Mouse (Mus musculus) heart, embryonic 15.5 days (tissue): ENCODE measurements around the gene Foxg1. TPM values are rescaled to one million over a fixed set of nuclear protein-coding genes. Genes with fewer than 3 reads are reported as not detected.

ENCODE experiments used
- ATAC-seq: fragments of 200-750 bp; cut with Nextera tagmentation; replicated peaks from 2 replicates; pipeline ENCODE4 v1.8.0; 2017; ENCODE audit warnings: low read depth, moderate TSS enrichment; ENCODE audit not compliant: insufficient number of reproducible peaks, insufficient read depth, low FRiP score
- H3K27ac ChIP-seq: fragments of 300-500 bp; sonication (generic); 2 replicates; pipeline ENCODE4 v1.5.1; 2015; ENCODE audit warnings: mild to moderate bottlenecking, inconsistent platforms
- H3K27me3 ChIP-seq: fragments of 300-500 bp; sonication (generic); 2 replicates; pipeline ENCODE4 v1.6.1; 2015; ENCODE audit warnings: inconsistent platforms
- H3K36me3 ChIP-seq: fragments of 300-500 bp; sonication (generic); 2 replicates; pipeline ENCODE4 v1.6.1; 2015; ENCODE audit warnings: mild to moderate bottlenecking, inconsistent platforms
- H3K4me1 ChIP-seq: fragments of 300-500 bp; sonication (generic); replicated peaks from 2 replicates; pipeline ENCODE4 v1.6.1; 2015; ENCODE audit warnings: inconsistent platforms
- H3K4me2 ChIP-seq: fragments of 300-500 bp; sonication (generic); 2 replicates; pipeline ENCODE4 v1.6.1; 2015; ENCODE audit warnings: inconsistent platforms, mild to moderate bottlenecking, moderate library complexity
- H3K4me3 ChIP-seq: fragments of 300-500 bp; sonication (generic); 2 replicates; pipeline ENCODE4 v1.5.1; 2015; ENCODE audit warnings: mild to moderate bottlenecking, inconsistent platforms
- H3K9ac ChIP-seq: fragments of 300-500 bp; sonication (generic); 2 replicates; pipeline ENCODE4 v1.6.1; 2015; ENCODE audit warnings: mild to moderate bottlenecking, inconsistent platforms
- H3K9me3 ChIP-seq: fragments of 300-500 bp; sonication (generic); replicated peaks from 2 replicates; pipeline ENCODE4 v1.6.1; 2016; ENCODE audit warnings: inconsistent platforms
- WGBS: fragments of 180-500 bp; shearing (Covaris S2); methylation state at CpG from one replicate; pipeline ENCODE4 v1.1.7; 2015; ENCODE audit warnings: mixed read lengths; 5-methylcytosine and 5-hydroxymethylcytosine counted together
- polyA plus RNA-seq: library from polyadenylated mRNA; unstranded; fragments of >200 nt; fragmentation: Nextera tagmentation; extraction: Ambion mirVana; gene quantifications from 2 replicates; pipeline ENCODE4 v1.2.1, GENCODE M21; 2015

Foxg1 gene
- polyA plus RNA-seq, 1 experiment from 2014 or later = not detected

DNA sequence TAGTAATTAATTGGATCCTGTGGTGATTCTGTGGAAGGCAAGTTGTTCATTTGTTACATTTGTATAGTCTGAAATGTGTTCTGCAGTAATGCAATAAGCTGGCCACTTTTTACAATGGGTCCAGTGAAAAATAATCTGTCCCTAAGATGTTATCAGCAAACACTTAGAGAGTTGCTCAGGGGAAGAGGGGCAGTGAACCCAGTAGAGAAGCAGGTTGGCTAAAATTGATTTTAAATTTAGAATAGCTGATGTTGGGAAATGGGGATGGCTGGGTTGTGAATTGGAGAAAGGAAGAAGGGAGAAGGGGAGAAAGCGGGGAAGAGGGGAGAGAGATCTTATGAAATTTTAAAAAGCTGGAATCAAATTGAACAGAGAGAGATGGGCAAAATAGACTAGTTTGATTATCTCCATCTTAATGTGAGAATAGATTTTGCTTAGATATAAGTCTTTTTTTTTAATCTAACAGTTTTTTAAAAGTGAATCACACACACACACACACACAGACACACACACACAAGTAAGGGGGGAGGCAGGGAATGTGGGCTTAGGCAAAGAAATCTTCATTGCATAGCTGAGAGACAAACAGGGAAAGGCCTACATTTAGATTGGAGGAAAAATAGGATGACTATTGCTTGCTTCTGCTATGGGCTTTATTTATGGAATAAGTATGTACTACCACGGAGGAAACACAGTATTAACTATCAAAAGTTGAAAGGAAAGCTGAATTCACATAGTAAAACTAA, 5.6 kb downstream of the Foxg1 start:
- Histone ChIP-seq H3K36me3 (no peaks in the 10 kb centered on the region), H3K4me3 (no peak overlapping the region), H3K27me3 (peaks cover 84% of the 10 kb centered on the region), H3K4me2 (no peak overlapping the region), H3K9ac (no peak overlapping the region), H3K4me1 (peaks cover 19% of the 10 kb centered on the region), H3K27ac (no peak overlapping the region), H3K9me3 (peaks cover 6% of the 10 kb centered on the region; the same call in 1 of the 2 replicates)
- no peak for ATAC-seq
- WGBS = 8% methylated on average over 2 of the region's 2 CpGs

DNA sequence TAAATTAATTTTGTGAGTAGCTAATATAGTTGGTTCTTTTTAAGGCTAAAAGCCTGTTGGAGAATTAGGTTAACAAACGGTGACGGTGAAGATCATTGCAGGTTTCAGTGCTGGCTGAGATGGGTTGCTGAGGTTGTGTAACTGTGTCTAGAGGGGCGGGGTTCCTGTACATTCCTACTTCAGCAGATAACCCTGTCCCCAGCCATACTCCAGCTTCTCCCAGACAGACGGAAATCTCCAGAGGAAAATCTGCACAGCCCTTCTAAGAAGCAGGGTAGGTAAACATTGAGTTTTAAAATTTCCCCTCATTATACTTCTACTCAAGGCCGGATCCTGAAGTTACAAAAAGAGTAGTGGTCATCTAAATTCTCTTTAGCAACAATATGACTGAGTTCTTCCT, 7.2 kb downstream of the Foxg1 start:
- peaks cover 6% of the 10 kb centered on the region; the same call in 1 of the 2 replicates for H3K9me3 ChIP-seq
- H3K4me1 ChIP-seq = peaks cover 6% of the 10 kb centered on the region
- peaks cover 82% of the 10 kb centered on the region for H3K27me3 ChIP-seq
- 4% methylated on average over 5 of the region's 5 CpGs for WGBS
- no peaks in the 10 kb centered on the region for H3K36me3 ChIP-seq
- no peak overlapping the region for H3K4me3 ChIP-seq
- H3K9ac ChIP-seq = no peak overlapping the region
- no peak overlapping the region for H3K4me2 ChIP-seq
- H3K27ac ChIP-seq = no peak overlapping the region
- no peak for ATAC-seq

DNA sequence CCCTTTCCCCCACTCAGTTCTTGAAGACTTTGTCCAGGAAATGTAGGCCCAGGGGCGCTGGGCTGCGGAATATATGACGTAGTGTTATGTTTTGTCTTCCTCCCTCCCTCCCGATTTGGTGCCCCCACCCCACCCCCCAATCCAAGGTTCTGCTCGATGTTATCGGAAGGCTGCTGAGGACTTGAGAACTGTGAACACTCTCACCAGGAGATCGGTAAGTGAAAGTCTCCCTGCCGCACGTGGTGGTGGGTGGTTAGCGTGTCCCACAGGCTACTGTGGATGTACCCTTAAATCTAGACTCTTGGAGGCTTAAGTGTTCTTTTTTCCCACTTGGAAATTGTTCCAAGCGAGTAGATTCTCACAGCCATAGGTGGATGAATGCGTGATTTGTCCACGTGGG, 7.8 kb downstream of the Foxg1 start:
- 5% methylated on average over 13 of the region's 13 CpGs for WGBS
- Histone ChIP-seq H3K36me3 (no peaks in the 10 kb centered on the region), H3K27me3 (peaks cover 82% of the 10 kb centered on the region)

DNA sequence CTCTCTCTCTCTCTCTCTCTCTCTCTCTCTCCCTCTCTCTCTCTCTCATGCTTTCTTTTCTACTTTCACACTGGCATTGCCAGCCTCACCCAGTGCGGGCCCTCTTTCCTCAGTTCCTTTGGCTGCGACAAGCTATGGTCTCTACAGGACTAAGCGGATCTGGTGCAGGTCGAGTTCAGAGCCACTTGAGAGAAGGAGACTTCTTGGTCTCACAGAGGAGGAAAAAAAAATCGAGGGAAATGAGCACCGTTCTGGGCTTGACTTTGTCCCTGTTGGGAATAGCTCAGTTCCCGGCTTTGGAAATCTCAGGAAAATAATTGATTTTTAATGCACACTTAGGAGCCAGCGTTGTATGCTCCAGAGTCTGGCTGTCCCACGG, 8.5 kb downstream of the Foxg1 start:
- H3K4me2 ChIP-seq = peak overlapping the region; percentile 49; the same call in 1 of the 2 replicates
- peaks cover 6% of the 10 kb centered on the region for H3K4me1 ChIP-seq
- no peak overlapping the region for H3K27ac ChIP-seq
- no peaks in the 10 kb centered on the region for H3K36me3 ChIP-seq
- H3K9ac ChIP-seq = no peak overlapping the region
- ATAC-seq = no peak
- H3K9me3 ChIP-seq = no peaks in the 10 kb centered on the region
- WGBS = 2% methylated on average over 9 of the region's 9 CpGs
- peaks cover 80% of the 10 kb centered on the region for H3K27me3 ChIP-seq
- H3K4me3 ChIP-seq = peak overlapping the region; percentile 31

More for the DNA sequence above, 7.8 kb downstream of the Foxg1 start:
- H3K9me3 ChIP-seq = peaks cover 2% of the 10 kb centered on the region; the same call in 1 of the 2 replicates
- no peak for ATAC-seq
- peaks cover 6% of the 10 kb centered on the region for H3K4me1 ChIP-seq
- H3K9ac ChIP-seq = no peak overlapping the region
- no peak overlapping the region for H3K4me3 ChIP-seq
- no peak overlapping the region for H3K27ac ChIP-seq
- no peak overlapping the region for H3K4me2 ChIP-seq

DNA sequence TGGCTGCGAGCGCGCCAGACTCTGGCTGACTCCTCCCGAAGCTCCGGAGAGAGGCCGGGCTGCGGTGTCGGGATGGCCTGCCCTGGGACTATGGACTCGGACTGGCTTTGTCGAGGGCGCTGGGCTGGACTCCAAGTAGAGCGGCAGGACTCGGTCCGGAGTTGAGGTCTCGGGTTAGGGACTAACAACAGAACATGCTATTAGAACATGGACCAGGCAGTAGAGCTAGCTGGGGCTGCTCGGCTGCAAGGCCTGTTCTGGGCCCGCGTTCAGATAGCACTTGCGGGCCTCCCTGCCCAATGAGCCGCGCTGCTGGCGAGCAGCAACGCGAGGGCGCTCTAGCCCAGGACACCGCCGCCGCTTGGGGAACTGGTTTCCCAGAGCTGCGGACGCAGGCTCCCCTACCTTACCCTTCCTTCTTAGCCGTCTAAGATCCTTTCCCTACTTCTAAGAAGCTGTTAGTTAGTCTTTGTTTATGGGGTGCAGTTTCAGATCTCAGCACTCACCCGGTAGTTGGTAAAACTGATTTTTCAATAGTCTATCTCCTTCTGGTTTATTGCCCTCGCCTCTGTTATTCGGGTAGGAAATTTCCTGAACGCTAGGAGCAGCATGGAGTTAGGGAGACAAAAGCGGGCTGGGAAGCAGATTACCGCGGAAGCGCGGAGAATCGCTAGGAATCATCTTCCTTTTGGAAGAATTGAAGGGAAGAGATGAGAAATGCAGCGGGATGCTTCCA, 9.0 kb downstream of the Foxg1 start:
- no peak overlapping the region for H3K27ac ChIP-seq
- under 1% methylated on average over 42 of the region's 42 CpGs for WGBS
- peak overlapping the region; percentile 49 for H3K4me2 ChIP-seq
- H3K9me3 ChIP-seq = no peaks in the 10 kb centered on the region
- H3K27me3 ChIP-seq = peaks cover 78% of the 10 kb centered on the region
- peaks cover 6% of the 10 kb centered on the region for H3K4me1 ChIP-seq
- peak overlapping the region; percentile 31 for H3K4me3 ChIP-seq
- ATAC-seq = peak; percentile 58; the same call in 1 of the 2 replicates
- no peak overlapping the region for H3K9ac ChIP-seq
- H3K36me3 ChIP-seq = no peaks in the 10 kb centered on the region

DNA sequence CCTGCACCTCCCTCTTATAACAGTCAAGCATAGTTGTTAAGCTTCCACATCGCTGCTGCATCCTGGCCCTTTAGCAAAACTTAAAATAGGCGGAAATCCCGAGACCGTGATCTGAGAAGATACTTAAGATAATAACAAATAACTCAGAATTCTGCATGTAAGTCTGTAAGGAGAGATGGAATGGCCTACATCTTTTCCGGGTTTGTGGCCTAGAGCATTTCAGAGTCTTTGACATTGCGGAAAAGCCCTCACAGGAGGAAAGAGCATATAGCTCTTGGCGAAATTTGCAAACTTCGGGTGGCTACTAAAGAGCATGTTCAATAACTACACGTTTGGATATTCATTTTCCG, 9.6 kb downstream of the Foxg1 start:
- H3K9me3 ChIP-seq = no peaks in the 10 kb centered on the region
- H3K36me3 ChIP-seq = no peaks in the 10 kb centered on the region
- no peak for ATAC-seq
- peaks cover 78% of the 10 kb centered on the region for H3K27me3 ChIP-seq
- no peak overlapping the region for H3K9ac ChIP-seq
- no peak overlapping the region for H3K27ac ChIP-seq
- peak overlapping the region; percentile 31 for H3K4me3 ChIP-seq
- peaks cover 6% of the 10 kb centered on the region for H3K4me1 ChIP-seq
- WGBS = 6% methylated on average over 10 of the region's 10 CpGs
- H3K4me2 ChIP-seq = peak overlapping the region; percentile 49; the same call in 1 of the 2 replicates

DNA sequence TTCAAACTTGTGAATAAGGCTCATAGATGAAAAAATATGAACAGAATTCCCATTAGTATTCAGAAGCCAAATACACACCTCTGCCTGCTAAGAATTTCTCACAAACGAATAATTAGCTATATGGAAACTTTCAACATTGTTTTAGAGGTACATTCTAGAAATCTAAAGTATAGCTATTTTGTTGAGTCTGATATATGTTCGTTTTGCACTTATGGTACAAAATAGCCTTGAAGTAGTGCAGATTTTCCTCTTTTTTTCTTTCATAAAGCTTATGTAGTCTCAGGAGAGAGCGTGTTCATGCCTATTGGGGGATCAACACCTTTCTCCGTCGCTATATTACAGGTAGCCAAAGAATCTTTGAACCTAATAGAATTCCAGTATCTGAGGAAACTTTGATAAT, 10.4 kb downstream of the Foxg1 start:
- H3K9me3 ChIP-seq = no peaks in the 10 kb centered on the region
- H3K36me3 ChIP-seq = no peaks in the 10 kb centered on the region
- ATAC-seq = no peak
- H3K4me2 ChIP-seq = no peak overlapping the region
- 8% methylated on average over 5 of the region's 5 CpGs for WGBS
- H3K4me1 ChIP-seq = peaks cover 6% of the 10 kb centered on the region
- peaks cover 83% of the 10 kb centered on the region for H3K27me3 ChIP-seq
- no peak overlapping the region for H3K4me3 ChIP-seq
- H3K9ac ChIP-seq = no peak overlapping the region
- no peak overlapping the region for H3K27ac ChIP-seq

DNA sequence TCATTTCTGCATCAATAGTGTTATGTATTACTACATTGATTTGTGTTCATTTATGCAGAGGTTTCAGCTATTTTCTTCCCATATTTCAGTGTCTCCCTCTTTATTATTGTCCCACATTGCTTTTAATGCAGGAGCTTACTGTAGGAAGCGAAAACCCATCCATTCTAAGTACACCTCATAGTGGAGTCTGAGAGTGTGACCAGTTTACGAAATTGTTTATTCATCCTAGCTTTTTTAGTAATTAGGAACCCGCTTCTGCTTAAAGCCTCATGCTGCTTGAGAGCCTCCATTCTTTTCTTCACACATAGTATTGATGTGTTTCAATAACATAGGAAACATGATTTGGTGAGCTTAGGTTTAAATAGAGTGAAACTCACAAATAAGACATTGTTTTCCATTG, 11.2 kb downstream of the Foxg1 start:
- WGBS = 19% methylated on average over 3 of the region's 3 CpGs
- no peaks in the 10 kb centered on the region for H3K36me3 ChIP-seq
- no peak overlapping the region for H3K27ac ChIP-seq
- H3K4me2 ChIP-seq = no peak overlapping the region
- no peak overlapping the region for H3K4me3 ChIP-seq
- no peak overlapping the region for H3K9ac ChIP-seq
- no peak for ATAC-seq
- H3K27me3 ChIP-seq = peaks cover 85% of the 10 kb centered on the region
- H3K9me3 ChIP-seq = no peaks in the 10 kb centered on the region
- H3K4me1 ChIP-seq = peaks cover 6% of the 10 kb centered on the region

DNA sequence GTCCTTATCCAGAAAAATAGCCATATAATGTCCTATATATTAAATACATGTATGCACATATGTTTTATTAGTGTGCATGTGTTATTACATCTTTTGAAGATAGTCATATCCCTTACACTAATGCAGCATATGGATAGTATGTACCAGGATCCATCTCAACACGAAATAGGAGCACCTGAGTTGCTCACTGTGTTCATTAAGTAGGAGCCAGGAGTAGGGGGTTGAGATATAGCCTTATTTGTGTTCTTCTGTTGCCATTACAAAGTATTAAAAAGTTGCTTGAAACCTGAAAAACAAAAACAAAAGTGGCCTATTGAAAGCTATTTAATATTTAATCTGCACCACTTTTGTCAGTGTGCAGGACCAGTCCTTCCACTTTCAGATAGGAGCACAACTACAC, 11.7 kb downstream of the Foxg1 start:
- H3K36me3 ChIP-seq = no peaks in the 10 kb centered on the region
- 8% methylated on average over 1 of the region's 1 CpGs for WGBS
- no peak overlapping the region for H3K4me2 ChIP-seq
- H3K9ac ChIP-seq = no peak overlapping the region
- H3K27ac ChIP-seq = no peak overlapping the region
- peaks cover 84% of the 10 kb centered on the region for H3K27me3 ChIP-seq
- H3K4me3 ChIP-seq = no peak overlapping the region
- H3K4me1 ChIP-seq = peaks cover 6% of the 10 kb centered on the region
- no peak for ATAC-seq
- no peaks in the 10 kb centered on the region for H3K9me3 ChIP-seq

DNA sequence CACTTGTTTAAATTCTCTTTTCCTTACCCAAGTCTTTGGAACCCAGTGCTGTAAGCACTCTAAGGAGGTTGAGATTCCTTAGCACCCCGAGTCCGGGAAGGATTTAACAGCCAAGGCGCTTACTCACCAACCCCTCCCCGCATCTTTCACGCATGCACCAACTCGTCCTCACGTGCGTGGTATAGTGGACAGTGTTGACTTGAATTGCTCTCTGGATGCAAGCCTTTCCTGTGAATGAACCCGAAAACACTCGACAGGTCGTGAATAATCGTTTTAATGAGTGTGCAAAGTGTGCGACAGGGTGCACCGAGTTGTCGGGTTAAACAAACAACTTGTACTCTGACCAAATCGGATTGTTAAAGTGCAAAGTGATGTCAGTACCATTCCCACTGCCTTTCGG, 12.4 kb downstream of the Foxg1 start:
- ATAC-seq = no peak
- WGBS = 3% methylated on average over 17 of the region's 17 CpGs
- Histone ChIP-seq H3K4me1 (peaks cover 6% of the 10 kb centered on the region), H3K9ac (no peak overlapping the region), H3K9me3 (no peaks in the 10 kb centered on the region), H3K27me3 (peaks cover 83% of the 10 kb centered on the region), H3K4me3 (no peak overlapping the region), H3K36me3 (no peaks in the 10 kb centered on the region), H3K4me2 (no peak overlapping the region), H3K27ac (no peak overlapping the region)

DNA sequence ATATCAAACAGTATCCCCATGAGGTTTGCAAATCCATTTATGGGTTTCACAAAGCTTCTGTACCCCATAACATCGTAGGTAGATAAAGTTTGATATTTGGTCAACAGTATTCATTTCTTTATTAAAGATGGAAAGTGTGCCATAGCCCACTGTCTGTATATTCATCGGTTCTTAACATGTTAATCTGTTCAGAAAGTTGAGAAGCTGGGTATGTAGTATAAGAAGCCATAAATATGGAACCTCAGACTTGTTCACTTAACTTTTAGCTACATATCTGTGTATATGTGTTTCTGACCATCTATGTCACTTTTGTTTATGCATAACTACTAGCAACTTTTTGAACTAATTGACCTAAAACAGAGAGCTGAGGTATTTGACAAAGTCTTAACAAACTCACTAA, 13.5 kb downstream of the Foxg1 start:
- Histone ChIP-seq H3K4me1 (peaks cover 6% of the 10 kb centered on the region), H3K9ac (no peak overlapping the region), H3K36me3 (no peaks in the 10 kb centered on the region), H3K27ac (no peak overlapping the region), H3K9me3 (no peaks in the 10 kb centered on the region), H3K4me2 (no peak overlapping the region), H3K27me3 (peaks cover 83% of the 10 kb centered on the region), H3K4me3 (no peak overlapping the region)
- WGBS = 17% methylated on average over 2 of the region's 2 CpGs
- no peak for ATAC-seq

DNA sequence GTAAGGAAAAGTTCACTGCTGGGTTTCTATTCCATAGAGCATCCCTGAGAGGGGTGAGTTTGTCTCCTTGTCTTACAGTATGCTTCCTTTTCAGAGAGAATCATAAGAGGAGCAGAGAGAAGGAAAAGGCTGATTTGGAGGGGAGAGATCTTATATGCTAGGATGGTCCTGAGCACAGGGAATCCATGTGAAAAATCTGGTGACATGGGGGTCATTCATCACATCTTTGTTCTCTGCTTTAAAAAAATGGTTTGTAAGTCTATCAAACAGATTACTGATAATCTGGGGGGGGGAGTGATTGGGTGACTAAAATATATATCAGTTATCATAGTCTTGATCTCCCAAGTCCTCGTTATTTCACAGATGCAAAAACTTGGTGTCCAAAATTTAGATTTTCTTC, 14.3 kb downstream of the Foxg1 start:
- no peaks in the 10 kb centered on the region for H3K9me3 ChIP-seq

More for the DNA sequence above, 14.3 kb downstream of the Foxg1 start:
- Histone ChIP-seq H3K9ac (no peak overlapping the region), H3K27me3 (peaks cover 83% of the 10 kb centered on the region), H3K4me1 (peaks cover 10% of the 10 kb centered on the region), H3K4me2 (no peak overlapping the region), H3K36me3 (no peaks in the 10 kb centered on the region), H3K4me3 (no peak overlapping the region), H3K27ac (no peak overlapping the region)
- WGBS = 32% methylated on average over 1 of the region's 1 CpGs
- no peak for ATAC-seq
